Mouse (Mus musculus): ENCODE results near the gene Prodh2.

DNA sequence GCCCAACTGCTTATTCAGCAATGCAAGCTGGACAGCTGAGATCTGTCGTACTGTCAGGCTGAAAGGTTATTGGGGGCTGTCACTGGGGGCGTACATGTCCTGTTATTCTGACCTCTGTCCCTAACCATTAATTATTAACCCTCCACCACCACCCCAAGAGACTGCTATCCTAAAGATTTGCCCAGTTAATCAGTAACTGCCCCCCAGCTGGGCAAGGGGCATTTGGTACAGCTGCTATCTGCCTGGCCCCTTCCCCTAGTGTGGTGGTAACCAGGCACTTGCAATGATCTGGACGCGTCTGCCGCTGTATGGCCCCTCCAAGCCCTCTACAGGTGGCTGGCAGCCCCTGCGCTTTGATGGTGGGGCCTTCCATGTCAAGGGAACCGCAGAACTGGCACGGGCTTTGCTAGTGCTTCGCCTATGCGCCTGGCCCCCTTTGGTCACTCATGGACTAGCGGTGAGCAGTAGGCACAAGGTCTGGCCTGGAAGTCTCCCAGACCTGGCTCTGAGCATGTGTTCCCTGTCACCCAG lies at the start of gene Prodh2:
- TF ChIP-seq CTCF (IDR thresholded peaks at IDR 0.05) (no peak), EP300 (IDR thresholded peaks at IDR 0.05) (no peak)
